Mouse (Mus musculus) bone marrow macrophage, adult 2 months (primary cell): ENCODE measurements at regions not wholly inside any gene's neighbourhood (a gene's known extent, or its start where the extent isn't known, plus 50 kb on each side); places are given as distances from the start of the nearest gene placed in this dataset.

Source experiments
- CTCF ChIP-seq: IDR thresholded peaks from 2 replicates; pipeline ENCODE4 v1.5.1; 2012; ENCODE audit warnings: low read depth, mild to moderate bottlenecking, low read length, moderate library complexity
- POLR2A ChIP-seq: IDR thresholded peaks from 2 replicates; pipeline ENCODE4 v1.6.1; 2012; ENCODE audit warnings: mild to moderate bottlenecking, low read depth, low read length, borderline replicate concordance

- TF ChIP-seq CTCF, result no peak
- no peak for TF ChIP-seq POLR2A
These were observed 184.4 kb upstream of the Ccn2 start for GRCm38 (mm10) chr10:24410885-24411284.
